Mouse (Mus musculus): ENCODE data around the gene Prlh. TPM values are rescaled to one million over a fixed set of nuclear protein-coding genes. Genes with fewer than 3 reads are reported as not detected.

The Prlh gene
- total RNA-seq, 2 experiments from 2014 or later = not detected

- ATAC-seq (ENCODE audit: poor library complexity, severe bottlenecking) = no peak
These were observed 46.1 kb downstream of the Prlh start for GRCm38 (mm10) chr1:90998891-90999611.

- ATAC-seq (ENCODE audit: poor library complexity, severe bottlenecking) = no peak
These were observed 47.1 kb downstream of the Prlh start for GRCm38 (mm10) chr1:90999911-91000601.

- ATAC-seq (ENCODE audit: poor library complexity, severe bottlenecking) = no peak
These were observed 48.2 kb downstream of the Prlh start for GRCm38 (mm10) chr1:91001101-91001500.

GRCm38 (mm10) chr1:91001871-91002539, 49.1 kb downstream of the Prlh start:
- ATAC-seq (ENCODE audit: poor library complexity, severe bottlenecking) = no peak

DNA sequence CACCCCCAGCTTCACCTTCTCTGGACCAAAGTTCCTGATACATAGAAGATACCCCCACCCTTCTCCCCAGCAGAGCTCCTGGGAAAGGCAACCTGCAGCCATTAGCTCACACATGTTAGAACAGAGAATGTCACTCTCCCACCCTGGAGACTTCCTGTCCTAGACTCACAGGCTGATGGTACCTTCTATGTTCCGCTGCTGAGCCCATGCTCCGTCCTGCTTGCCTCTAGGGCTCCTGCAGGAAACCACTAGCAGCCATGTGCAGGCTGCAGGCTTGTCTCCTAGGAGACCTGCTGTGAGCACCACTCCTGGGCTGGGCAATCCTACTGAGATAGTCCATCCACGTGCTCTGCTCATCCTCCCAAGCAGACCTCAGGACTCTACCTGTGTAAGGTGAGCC, 49.7 kb downstream of the Prlh start:
- ATAC-seq (ENCODE audit: poor library complexity, severe bottlenecking) = no peak

Other genes starting within 250 kb of the Prlh start
- 0.02 TPM in 1 of 2 replicates, not detected in the other for gene Col6a3, start 109.1 kb upstream of the Prlh start, total RNA-seq (2015)
- not detected in 2 replicates for gene Col6a3, start 109.1 kb upstream of the Prlh start, total RNA-seq (2017)
- gene Mlph, start 38.0 kb upstream of the Prlh start, total RNA-seq (2015) = not detected in 2 replicates
- gene Mlph, start 38.0 kb upstream of the Prlh start, total RNA-seq (2017) = not detected in 2 replicates
- gene Rab17, start 16.6 kb downstream of the Prlh start, total RNA-seq (2015) = not detected in 2 replicates
- gene Rab17, start 16.6 kb downstream of the Prlh start, total RNA-seq (2017) = not detected in 2 replicates
- gene Lrrfip1, start 45.6 kb downstream of the Prlh start, total RNA-seq (2015) = 123 and 128 TPM in 2 replicates
- gene Lrrfip1, start 45.6 kb downstream of the Prlh start, total RNA-seq (2017) = 228 and 254 TPM in 2 replicates
- 4.9 and 8.7 TPM in 2 replicates for gene Rbm44, start 192.0 kb downstream of the Prlh start, total RNA-seq (2015)
- gene Rbm44, start 192.0 kb downstream of the Prlh start, total RNA-seq (2017) = 4.0 and 10.6 TPM in 2 replicates
- gene Ramp1, start 226.7 kb downstream of the Prlh start, total RNA-seq (2015) = 71.1 and 79.5 TPM in 2 replicates
- gene Ramp1, start 226.7 kb downstream of the Prlh start, total RNA-seq (2017) = 75.2 and 81.4 TPM in 2 replicates

Data from megakaryocyte, adult 5-6 weeks (primary cell).